Mouse (Mus musculus) forebrain, embryonic 10.5 days (tissue): Measurements from ENCODE around the gene Ttyh3. TPM values are rescaled to one million over a fixed set of nuclear protein-coding genes. Genes with fewer than 3 reads are reported as not detected.

Source experiments
- DNase-seq: peaks from one replicate; pipeline ENCODE4 v3.0.0-alpha.2; 2017; ENCODE audit warnings: low spot score; ENCODE audit errors: extremely low spot score
- H3K27ac ChIP-seq: fragments of 300-500 bp; sonication (generic); 2 replicates; pipeline ENCODE4 v1.5.1; 2016; ENCODE audit warnings: mild to moderate bottlenecking
- H3K27me3 ChIP-seq: fragments of 300-500 bp; sonication (generic); 2 replicates; pipeline ENCODE4 v1.6.1; 2016; ENCODE audit warnings: mild to moderate bottlenecking; ENCODE audit not compliant: poor library complexity, severe bottlenecking
- H3K36me3 ChIP-seq: fragments of 300-500 bp; sonication (generic); replicated peaks from 2 replicates; pipeline ENCODE4 v1.6.1; 2016; ENCODE audit warnings: mild to moderate bottlenecking, moderate library complexity
- H3K4me1 ChIP-seq: fragments of 300-500 bp; sonication (generic); 2 replicates; pipeline ENCODE4 v1.6.1; 2016
- H3K4me3 ChIP-seq: fragments of 300-500 bp; sonication (generic); 2 replicates; pipeline ENCODE4 v1.5.1; 2016; ENCODE audit warnings: mild to moderate bottlenecking, moderate library complexity
- H3K9me3 ChIP-seq: fragments of 300-500 bp; sonication (generic); 2 replicates; pipeline ENCODE4 v1.6.1; 2016; ENCODE audit warnings: mild to moderate bottlenecking, moderate library complexity
- WGBS: fragments of 180-500 bp; shearing (Covaris S2); methylation state at CpG from one replicate; pipeline ENCODE4 v1.1.7; 2016; 5-methylcytosine and 5-hydroxymethylcytosine counted together
- polyA plus RNA-seq: library from polyadenylated mRNA; unstranded; fragments of >200 nt; fragmentation: Nextera tagmentation; extraction: Ambion mirVana; gene quantifications from 2 replicates; pipeline ENCODE4 v1.2.1, GENCODE M21; 2016

Gene Ttyh3
- polyA plus RNA-seq, 1 experiment from 2014 or later: 35.7 TPM

- Histone ChIP-seq H3K9me3 (peaks cover 2% of the 10 kb centered on the region; the same call in 1 of the 2 replicates), H3K27ac (peak overlapping the region; percentile 65), H3K4me3 (no peak overlapping the region), H3K4me1 (peaks cover 56% of the 10 kb centered on the region), H3K36me3 (peaks cover 30% of the 10 kb centered on the region), H3K27me3 (no peaks in the 10 kb centered on the region)
- WGBS: 65% methylated on average over 7 of the region's 7 CpGs
- DNase-seq: peak; percentile 54
Observed at GRCm38 (mm10) chr5:140663621-140664180, 14.9 kb upstream of the Ttyh3 start.

DNA sequence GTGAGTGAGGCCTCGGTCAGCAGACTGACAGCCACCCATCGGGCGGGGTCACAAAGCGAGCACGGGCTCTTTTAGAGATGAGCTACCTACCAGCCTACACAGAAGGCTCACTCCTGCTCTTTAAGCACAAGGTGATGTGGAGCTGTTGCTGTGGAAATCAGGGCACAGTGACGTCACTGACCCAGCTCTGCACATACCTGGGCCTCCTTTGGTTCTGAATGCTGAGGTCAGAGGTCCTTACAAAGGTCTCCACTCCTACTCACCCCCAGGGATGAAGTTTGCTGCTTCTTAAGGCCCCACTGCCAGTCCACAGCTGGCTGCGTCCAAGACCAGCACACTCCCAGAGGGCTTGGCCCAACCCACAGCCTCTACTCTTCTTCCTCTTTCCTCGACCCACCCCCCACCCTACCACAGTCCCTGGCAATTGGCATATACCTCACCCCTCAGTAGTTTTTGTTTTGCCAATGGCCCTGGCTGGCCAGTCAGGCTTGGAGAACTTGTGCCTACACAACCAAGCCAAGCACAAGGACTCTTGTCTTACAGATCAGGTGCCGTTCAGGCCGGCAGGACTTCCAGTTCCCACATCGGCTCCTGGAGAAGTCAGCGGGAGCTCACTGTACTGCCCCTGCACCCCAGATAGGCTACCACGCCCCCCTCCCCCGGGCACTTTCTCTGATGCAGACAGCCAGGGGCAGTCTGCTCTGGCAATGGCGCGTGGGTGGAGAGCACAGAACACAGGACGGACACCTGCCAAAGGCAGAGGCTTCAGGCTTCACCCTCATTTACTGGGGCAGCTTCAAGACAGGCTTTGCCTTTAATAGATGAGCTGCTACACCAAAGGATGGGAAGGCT lies 14.1 kb upstream of the Ttyh3 start:
- H3K36me3 ChIP-seq: peaks cover 22% of the 10 kb centered on the region
- no peaks in the 10 kb centered on the region for H3K9me3 ChIP-seq
- H3K4me3 ChIP-seq: no peak overlapping the region
- no peaks in the 10 kb centered on the region for H3K27me3 ChIP-seq
- DNase-seq: no peak
- H3K4me1 ChIP-seq: peaks cover 60% of the 10 kb centered on the region
- 76% methylated on average over 17 of the region's 17 CpGs for WGBS
- peak overlapping the region; percentile 65 for H3K27ac ChIP-seq

- Histone ChIP-seq H3K9me3 (no peaks in the 10 kb centered on the region), H3K4me3 (no peak overlapping the region), H3K4me1 (peaks cover 63% of the 10 kb centered on the region), H3K27ac (peak overlapping the region; percentile 65), H3K27me3 (no peaks in the 10 kb centered on the region), H3K36me3 (peaks cover 16% of the 10 kb centered on the region)
- DNase-seq: no peak
- 83% methylated on average over 12 of the region's 12 CpGs for WGBS
Observed at GRCm38 (mm10) chr5:140661875-140662643, 13.2 kb upstream of the Ttyh3 start.

DNA sequence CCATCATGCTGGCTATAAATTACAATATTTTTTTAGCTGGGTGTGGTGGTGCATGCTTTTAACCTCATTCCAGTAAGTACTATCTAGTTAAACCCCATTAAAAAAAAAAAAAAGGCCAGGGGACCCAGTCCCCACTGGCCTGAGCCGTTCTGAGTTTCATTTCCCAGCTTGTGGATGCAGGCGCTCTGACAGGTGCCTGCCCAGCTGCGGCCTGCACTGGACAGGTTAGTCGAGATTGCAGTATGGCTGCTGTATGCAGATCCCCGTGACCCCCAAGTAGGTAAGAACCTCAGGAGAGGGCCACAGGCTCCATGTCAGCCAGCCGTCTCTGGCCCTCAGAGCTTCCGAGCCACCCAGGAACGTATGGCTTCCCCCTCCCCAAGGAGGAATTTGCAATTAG lies 12.6 kb upstream of the Ttyh3 start:
- H3K27ac ChIP-seq: peak overlapping the region; percentile 65
- peaks cover 15% of the 10 kb centered on the region for H3K36me3 ChIP-seq
- WGBS: 86% methylated on average over 8 of the region's 8 CpGs
- no peak overlapping the region for H3K4me3 ChIP-seq
- peaks cover 63% of the 10 kb centered on the region for H3K4me1 ChIP-seq
- no peaks in the 10 kb centered on the region for H3K27me3 ChIP-seq
- no peak for DNase-seq
- H3K9me3 ChIP-seq: no peaks in the 10 kb centered on the region

- peak overlapping the region; percentile 82 for H3K27ac ChIP-seq
Observed at GRCm38 (mm10) chr5:140660398-140660797, 11.6 kb upstream of the Ttyh3 start.

GRCm38 (mm10) chr5:140659607-140660272 lies 10.9 kb upstream of the Ttyh3 start:
- WGBS: 28% methylated on average over 16 of the region's 16 CpGs
- DNase-seq: peak; percentile 68
- Histone ChIP-seq H3K27me3 (no peaks in the 10 kb centered on the region), H3K27ac (peak overlapping the region; percentile 82), H3K9me3 (no peaks in the 10 kb centered on the region), H3K4me1 (peaks cover 63% of the 10 kb centered on the region), H3K36me3 (peaks cover 2% of the 10 kb centered on the region), H3K4me3 (peak overlapping the region; percentile 29)

More at GRCm38 (mm10) chr5:140660398-140660797, 11.6 kb upstream of the Ttyh3 start:
- no peaks in the 10 kb centered on the region for H3K27me3 ChIP-seq
- peaks cover 63% of the 10 kb centered on the region for H3K4me1 ChIP-seq
- H3K9me3 ChIP-seq: no peaks in the 10 kb centered on the region
- WGBS: 63% methylated on average over 1 of the region's 1 CpGs
- H3K36me3 ChIP-seq: peaks cover 4% of the 10 kb centered on the region
- no peak for DNase-seq
- H3K4me3 ChIP-seq: peak overlapping the region; percentile 29; the same call in 1 of the 2 replicates

DNA sequence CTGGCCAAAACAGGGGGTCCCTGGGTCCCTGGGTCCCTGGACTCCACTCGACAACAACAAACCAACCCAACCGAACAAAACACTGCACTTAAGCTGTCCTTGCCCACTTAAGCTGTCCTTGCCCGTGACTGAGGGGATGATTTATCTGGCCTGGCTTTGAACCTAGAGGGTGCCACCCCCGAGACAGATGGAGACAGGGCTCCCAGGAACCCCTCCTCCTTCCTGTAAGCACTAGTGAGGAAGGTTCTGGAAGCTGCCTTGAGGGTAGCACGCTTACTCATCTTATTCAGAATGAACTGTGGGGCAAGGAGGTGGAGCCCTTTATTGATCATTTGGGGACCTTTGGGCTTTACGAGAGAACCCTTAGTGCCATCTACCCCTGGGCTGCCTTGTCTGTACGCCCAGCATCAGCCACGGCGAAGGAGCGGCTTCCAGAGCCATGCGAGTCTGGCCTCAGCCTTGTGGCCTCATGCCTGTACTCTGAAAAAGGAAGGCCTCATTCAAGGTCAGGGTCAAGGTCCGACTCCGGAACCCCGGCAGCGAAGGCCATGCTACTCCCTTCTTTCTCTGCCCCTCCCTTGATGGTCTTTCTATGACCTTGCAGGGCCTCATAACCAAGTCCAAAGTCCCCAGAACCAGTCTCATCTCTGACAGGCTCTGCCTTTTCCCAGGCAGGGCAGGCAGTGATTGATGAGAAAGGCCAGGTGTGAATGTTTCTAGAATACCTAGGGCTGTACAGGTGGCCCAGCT lies 5.4 kb upstream of the Ttyh3 start:
- Histone ChIP-seq H3K4me1 (peaks cover 32% of the 10 kb centered on the region), H3K4me3 (no peak overlapping the region), H3K36me3 (no peaks in the 10 kb centered on the region), H3K27ac (peak overlapping the region; percentile 48), H3K9me3 (no peaks in the 10 kb centered on the region), H3K27me3 (peaks cover 4% of the 10 kb centered on the region; the same call in 1 of the 2 replicates)
- 89% methylated on average over 15 of the region's 15 CpGs for WGBS
- no peak for DNase-seq

- no peak for DNase-seq
- H3K36me3 ChIP-seq: no peaks in the 10 kb centered on the region
- H3K4me1 ChIP-seq: peaks cover 30% of the 10 kb centered on the region
- peak overlapping the region; percentile 58; the same call in 1 of the 2 replicates for H3K27ac ChIP-seq
- H3K4me3 ChIP-seq: no peak overlapping the region
- H3K9me3 ChIP-seq: no peaks in the 10 kb centered on the region
- peaks cover 4% of the 10 kb centered on the region; the same call in 1 of the 2 replicates for H3K27me3 ChIP-seq
- 85% methylated on average over 7 of the region's 7 CpGs for WGBS
Observed at GRCm38 (mm10) chr5:140652587-140652986, 3.8 kb upstream of the Ttyh3 start.

DNA sequence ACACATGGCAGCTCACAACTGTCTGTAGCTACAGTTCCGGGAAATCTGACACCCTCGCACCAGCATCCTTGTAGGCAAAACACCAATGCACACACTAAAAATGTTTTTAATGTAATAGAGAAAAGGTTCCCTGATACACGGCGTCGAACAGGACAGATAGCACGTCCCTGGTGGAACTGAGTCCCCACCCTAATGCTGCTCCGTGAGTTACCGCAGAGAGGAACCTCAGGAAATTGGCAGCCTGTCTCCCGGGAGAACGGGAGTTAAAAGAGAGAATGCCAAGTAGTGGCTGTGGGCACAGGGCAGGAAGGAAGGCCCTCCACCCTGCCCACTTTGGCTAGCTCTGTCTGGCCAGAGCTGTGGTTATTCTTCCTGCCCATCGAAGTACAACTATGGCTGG lies 2.4 kb upstream of the Ttyh3 start:
- Histone ChIP-seq H3K36me3 (peaks cover 9% of the 10 kb centered on the region), H3K4me1 (peaks cover 42% of the 10 kb centered on the region), H3K27ac (no peak overlapping the region), H3K9me3 (no peaks in the 10 kb centered on the region), H3K27me3 (peaks cover 4% of the 10 kb centered on the region; the same call in 1 of the 2 replicates), H3K4me3 (no peak overlapping the region)
- 90% methylated on average over 11 of the region's 11 CpGs for WGBS
- DNase-seq: no peak

DNA sequence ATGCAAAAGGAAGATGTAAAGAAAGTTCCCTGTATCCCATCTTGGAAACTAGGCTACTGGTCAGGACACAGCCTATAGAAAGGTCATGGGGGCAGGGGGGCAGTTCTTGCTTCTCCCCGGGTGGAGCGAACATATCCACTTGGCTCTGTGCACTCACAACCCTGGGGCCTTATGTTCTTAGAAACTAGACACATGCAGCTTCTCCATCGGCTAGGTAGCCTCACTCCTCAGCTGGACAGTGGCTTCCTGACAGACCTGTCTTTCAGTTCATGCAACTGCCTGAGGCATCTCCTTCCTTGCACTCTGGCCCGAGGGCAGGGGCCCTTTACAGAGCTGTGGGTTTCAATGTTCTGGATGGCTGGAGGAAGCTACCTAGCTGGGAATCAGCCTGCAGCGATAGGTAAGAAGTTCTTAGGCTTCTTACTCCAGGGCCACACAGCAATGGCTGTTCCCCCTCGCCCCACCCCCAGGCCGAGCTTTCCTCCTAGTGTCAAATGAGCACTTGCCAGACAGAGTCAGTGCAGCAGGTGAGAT lies 1.1 kb upstream of the Ttyh3 start:
- peak overlapping the region; percentile 99 for H3K27ac ChIP-seq
- WGBS: 59% methylated on average over 7 of the region's 7 CpGs
- H3K27me3 ChIP-seq: peaks cover 4% of the 10 kb centered on the region; the same call in 1 of the 2 replicates
- peaks cover 22% of the 10 kb centered on the region for H3K36me3 ChIP-seq
- no peaks in the 10 kb centered on the region; the same call in 1 of the 2 replicates for H3K9me3 ChIP-seq
- no peak for DNase-seq
- peak overlapping the region; percentile 81 for H3K4me3 ChIP-seq
- H3K4me1 ChIP-seq: peaks cover 55% of the 10 kb centered on the region

DNA sequence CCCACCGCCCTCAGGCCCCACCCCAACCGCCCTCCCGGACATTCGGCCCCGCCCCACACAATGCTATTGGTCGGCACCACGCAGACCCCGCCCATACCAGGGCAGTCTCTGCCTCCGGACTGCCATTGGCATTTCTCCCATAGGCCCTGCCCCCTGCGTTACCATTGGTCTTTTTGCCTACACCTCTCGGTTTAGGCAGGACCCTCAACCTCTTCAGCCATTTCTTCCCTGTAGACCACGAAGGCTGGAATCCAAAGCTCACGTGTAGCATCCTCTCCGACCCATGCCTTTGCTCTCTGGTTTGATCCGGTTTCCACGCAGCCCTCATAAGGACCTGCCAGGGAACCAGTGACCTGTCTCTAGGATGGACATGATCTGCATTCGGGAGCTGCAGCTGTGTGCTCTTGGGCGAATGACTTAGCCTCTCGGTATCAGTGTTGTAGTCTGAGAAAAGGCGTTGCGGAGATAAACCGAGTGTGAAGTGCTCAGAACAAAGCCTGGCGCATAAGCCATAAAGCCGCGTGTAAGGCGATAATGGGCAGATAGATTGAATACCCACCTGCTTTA lies 353 bp upstream of the Ttyh3 start:
- peaks cover 30% of the 10 kb centered on the region for H3K36me3 ChIP-seq
- WGBS: 8% methylated on average over 26 of the region's 26 CpGs
- no peaks in the 10 kb centered on the region; the same call in none of the 2 replicates for H3K9me3 ChIP-seq
- H3K27ac ChIP-seq: peak overlapping the region; percentile 99
- peaks cover 59% of the 10 kb centered on the region for H3K4me1 ChIP-seq
- peak; percentile 100 for DNase-seq
- H3K27me3 ChIP-seq: peaks cover 4% of the 10 kb centered on the region; the same call in 1 of the 2 replicates
- peak overlapping the region; percentile 81 for H3K4me3 ChIP-seq
